Mouse (Mus musculus) ES-Bruce4 (cell line): Measurements from ENCODE around the gene Atg10. TPM values are rescaled to one million over a fixed set of nuclear protein-coding genes. Genes with fewer than 3 reads are reported as not detected.
A peak's percentile ranks its signal among the peaks of the same experiment; 100 is the strongest.

Experiments
- H3K27ac ChIP-seq: 2 replicates; pipeline ENCODE4 v1.5.1; 2012; ENCODE audit warnings: low read length, inconsistent platforms; ENCODE audit not compliant: insufficient read depth
- H3K27me3 ChIP-seq: 2 replicates; pipeline ENCODE4 v1.6.1; 2012; ENCODE audit warnings: mild to moderate bottlenecking, low read length, inconsistent platforms; ENCODE audit not compliant: control insufficient read depth, poor library complexity, insufficient read depth, severe bottlenecking
- H3K36me3 ChIP-seq: 2 replicates; pipeline ENCODE4 v1.6.1; 2012; ENCODE audit warnings: inconsistent platforms, mild to moderate bottlenecking, low read length, moderate library complexity; ENCODE audit not compliant: control insufficient read depth, poor library complexity, insufficient read depth, severe bottlenecking
- H3K4me1 ChIP-seq: one replicate; pipeline ENCODE4 v1.8.1; 2011; ENCODE audit warnings: low read length; ENCODE audit not compliant: control insufficient read depth, insufficient read depth
- H3K4me3 ChIP-seq: 2 replicates; pipeline ENCODE4 v1.5.1; 2011; ENCODE audit warnings: low read depth, mild to moderate bottlenecking, low read length
- H3K9ac ChIP-seq: 2 replicates; pipeline ENCODE4 v1.6.1; 2012; ENCODE audit warnings: low read depth, mild to moderate bottlenecking, inconsistent platforms; ENCODE audit not compliant: poor library complexity, severe bottlenecking
- H3K9me3 ChIP-seq: replicated peaks from 2 replicates; pipeline ENCODE4 v1.6.1; 2012; ENCODE audit warnings: mild to moderate bottlenecking, low read length, inconsistent platforms; ENCODE audit not compliant: control insufficient read depth, poor library complexity, insufficient read depth, severe bottlenecking
- CTCF ChIP-seq: IDR thresholded peaks from one replicate; pipeline ENCODE4 v1.8.1; 2011; ENCODE audit warnings: low read depth, low read length
- EP300 ChIP-seq: IDR thresholded peaks from 2 replicates; pipeline ENCODE4 v1.6.1; 2011; ENCODE audit warnings: low read depth, low read length; ENCODE audit not compliant: insufficient read depth
- POLR2A ChIP-seq: IDR thresholded peaks from one replicate; pipeline ENCODE4 v1.8.1; 2011; ENCODE audit warnings: low read length; ENCODE audit not compliant: insufficient read depth
- polyA plus RNA-seq: library from polyadenylated mRNA; stranded (reverse); fragments of >200 nt; gene quantifications from 2 replicates; pipeline ENCODE4 v1.2.4, GENCODE M21; 2011; ENCODE audit warnings: low read depth; ENCODE audit not compliant: missing spikeins, insufficient read depth, insufficient read length

Atg10 gene
- polyA plus RNA-seq, 1 experiment, result 3.1 TPM

- Histone ChIP-seq H3K27me3 (no peaks in the 10 kb centered on the region), H3K27ac (no peak overlapping the region), H3K4me3 (no peak overlapping the region), H3K36me3 (no peaks in the 10 kb centered on the region), H3K4me1 (no peaks in the 10 kb centered on the region), H3K9ac (no peak overlapping the region), H3K9me3 (no peaks in the 10 kb centered on the region)
- TF ChIP-seq EP300, result no peak
Measured at GRCm38 (mm10) chr13:91169529-91170319, 54.0 kb downstream of the Atg10 start.

DNA sequence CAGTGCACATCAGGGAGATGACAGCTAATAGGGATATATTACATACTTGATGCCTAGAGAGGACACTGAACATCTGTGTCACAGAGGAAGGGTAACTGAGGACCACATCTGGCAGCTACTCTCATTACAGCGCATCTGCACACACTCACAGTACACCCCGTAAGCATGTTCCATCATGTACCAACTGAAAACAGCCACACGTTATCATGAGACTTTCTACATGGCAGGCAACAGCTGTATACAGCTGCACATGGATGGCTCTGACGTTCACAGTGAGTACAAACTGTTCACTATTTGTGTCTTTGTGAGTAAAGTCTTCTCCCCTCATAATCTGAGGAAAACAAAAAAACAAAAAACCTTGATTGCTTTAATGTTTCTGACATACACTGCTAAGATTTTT, 55.3 kb downstream of the Atg10 start:
- no peak overlapping the region for H3K4me3 ChIP-seq
- H3K27me3 ChIP-seq, result no peaks in the 10 kb centered on the region
- no peaks in the 10 kb centered on the region for H3K36me3 ChIP-seq
- no peak overlapping the region for H3K9ac ChIP-seq
- no peaks in the 10 kb centered on the region for H3K4me1 ChIP-seq
- no peak for TF ChIP-seq EP300
- H3K27ac ChIP-seq, result no peak overlapping the region
- no peaks in the 10 kb centered on the region for H3K9me3 ChIP-seq

- TF ChIP-seq POLR2A (no peak), EP300 (no peak), CTCF (no peak)
- Histone ChIP-seq H3K9ac (no peak overlapping the region), H3K36me3 (no peaks in the 10 kb centered on the region)
Measured at GRCm38 (mm10) chr13:91167561-91167960, 56.2 kb downstream of the Atg10 start.

GRCm38 (mm10) chr13:91166286-91166685, 57.5 kb downstream of the Atg10 start:
- TF ChIP-seq CTCF, result no peak
- no peak for TF ChIP-seq EP300
- no peak for TF ChIP-seq POLR2A
- H3K4me3 ChIP-seq, result peak overlapping the region; percentile 29; the same call in 1 of the 2 replicates
- H3K27ac ChIP-seq, result no peak overlapping the region
- H3K4me1 ChIP-seq, result no peaks in the 10 kb centered on the region
- H3K27me3 ChIP-seq, result no peaks in the 10 kb centered on the region
- no peaks in the 10 kb centered on the region for H3K36me3 ChIP-seq
- H3K9ac ChIP-seq, result no peak overlapping the region
- H3K9me3 ChIP-seq, result no peaks in the 10 kb centered on the region

More at GRCm38 (mm10) chr13:91167561-91167960, 56.2 kb downstream of the Atg10 start:
- no peaks in the 10 kb centered on the region for H3K9me3 ChIP-seq
- H3K4me1 ChIP-seq, result no peaks in the 10 kb centered on the region
- no peak overlapping the region for H3K27ac ChIP-seq
- H3K27me3 ChIP-seq, result no peaks in the 10 kb centered on the region
- no peak overlapping the region for H3K4me3 ChIP-seq

DNA sequence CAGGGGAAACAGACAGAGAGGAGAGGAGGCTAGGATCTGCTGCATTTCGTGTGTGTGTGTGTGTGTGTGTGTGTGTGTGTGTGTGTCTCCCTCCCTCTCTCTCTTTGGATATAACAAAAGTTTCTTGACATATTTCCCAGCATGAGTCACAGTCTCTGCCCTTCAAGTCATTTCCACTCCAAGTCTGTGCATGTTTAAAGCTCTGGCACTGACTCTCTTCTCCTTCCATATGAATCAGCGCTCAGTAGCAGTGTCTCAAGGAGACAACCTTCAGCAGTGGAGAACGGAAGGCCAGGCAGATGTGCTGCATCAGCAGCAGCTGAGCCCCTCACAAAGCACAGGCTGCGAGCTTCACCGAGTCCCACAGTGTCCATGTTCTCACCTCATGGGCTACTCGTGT, 58.6 kb downstream of the Atg10 start:
- H3K9ac ChIP-seq, result no peak overlapping the region

GRCm38 (mm10) chr13:91163292-91163691, 60.5 kb downstream of the Atg10 start:
- TF ChIP-seq POLR2A (no peak), EP300 (no peak), CTCF (no peak)
- no peaks in the 10 kb centered on the region for H3K36me3 ChIP-seq
- H3K27me3 ChIP-seq, result no peaks in the 10 kb centered on the region
- no peaks in the 10 kb centered on the region for H3K9me3 ChIP-seq
- H3K27ac ChIP-seq, result no peak overlapping the region
- H3K4me3 ChIP-seq, result no peak overlapping the region
- H3K9ac ChIP-seq, result no peak overlapping the region
- H3K4me1 ChIP-seq, result no peaks in the 10 kb centered on the region

More for the DNA sequence above, 58.6 kb downstream of the Atg10 start:
- Histone ChIP-seq H3K27ac (no peak overlapping the region), H3K9me3 (no peaks in the 10 kb centered on the region), H3K4me3 (no peak overlapping the region), H3K36me3 (no peaks in the 10 kb centered on the region), H3K27me3 (no peaks in the 10 kb centered on the region), H3K4me1 (no peaks in the 10 kb centered on the region)
- TF ChIP-seq POLR2A, result no peak
- no peak for TF ChIP-seq EP300
- no peak for TF ChIP-seq CTCF
